Mouse (Mus musculus) embryonic fibroblast, embryonic 13.5 days (primary cell): ENCODE data around the gene Fam187b.

ENCODE experiments used
- CTCF ChIP-seq: IDR thresholded peaks from 2 replicates; pipeline ENCODE4 v1.5.1; 2011; ENCODE audit warnings: mild to moderate bottlenecking, control low read depth, low read length, moderate library complexity, borderline replicate concordance; ENCODE audit not compliant: insufficient read depth
- POLR2A ChIP-seq: IDR thresholded peaks from 2 replicates; pipeline ENCODE4 v1.6.1; 2011; ENCODE audit warnings: low read depth, mild to moderate bottlenecking, control low read depth, low read length, moderate library complexity

GRCm38 (mm10) chr7:30959786-30960349, 13.7 kb upstream of the Fam187b start:
- TF ChIP-seq POLR2A (0 out of 2 replicates have a peak, but pooled peaks have one; percentile 38), CTCF (no peak)
